Mouse (Mus musculus): ENCODE measurements around the gene Gm10135.
A peak's percentile ranks its signal among the peaks of the same experiment; 100 is the strongest.
"Not testable (repeated sequence)": the region's sequence is repeated elsewhere in the genome, so short reads cannot be mapped to it uniquely, and the experiment has no call there.

Gene Gm10135

DNA sequence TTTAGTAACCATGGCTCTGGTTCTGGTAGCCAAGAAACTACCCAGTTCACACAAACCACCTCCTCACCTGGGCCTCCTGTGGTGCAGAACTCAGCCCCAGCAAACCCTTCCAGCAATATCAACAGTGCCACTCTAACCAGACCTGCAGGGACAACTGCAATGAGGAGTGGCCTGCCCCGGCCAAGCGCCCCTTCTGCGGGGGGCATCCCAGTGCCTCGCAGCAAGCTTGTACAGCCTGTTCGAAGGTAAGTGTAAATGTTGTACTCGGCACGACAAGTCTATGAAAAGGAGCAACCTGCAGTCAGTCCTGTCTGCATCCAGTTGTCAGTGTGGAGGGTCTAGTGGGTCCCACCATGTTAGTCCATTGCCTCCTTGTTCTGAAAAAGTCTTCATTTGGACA lies at the start of gene Gm10135:
Gene Gm10135 (minus strand): TSS at position 101 of the 400 bp plus-strand sequence.
- no peak for DNase-seq (ENCODE audit: low spot score in 2 of 2)

DNA sequence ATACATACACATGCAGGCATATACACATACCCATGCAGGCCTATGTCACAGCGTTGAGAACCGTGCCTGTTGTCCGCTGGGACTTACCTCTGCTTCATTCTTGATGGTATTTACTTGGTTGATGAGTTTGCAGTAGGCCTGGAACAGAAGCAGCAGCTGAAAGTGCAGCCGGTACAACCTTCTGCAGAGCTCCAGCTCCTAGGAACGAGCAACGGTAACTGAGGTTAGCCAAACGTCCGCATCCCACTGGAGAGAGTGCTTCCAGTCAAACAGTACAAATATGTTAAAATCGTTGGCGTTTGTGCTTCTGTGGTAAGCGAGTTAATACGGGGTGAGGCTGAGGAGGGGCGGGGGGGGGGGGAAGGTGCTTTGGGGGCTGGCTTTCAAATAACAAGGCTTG lies 49.3 kb upstream of the Gm10135 start:
- no peak for DNase-seq (ENCODE audit: low spot score in 2 of 2)

DNA sequence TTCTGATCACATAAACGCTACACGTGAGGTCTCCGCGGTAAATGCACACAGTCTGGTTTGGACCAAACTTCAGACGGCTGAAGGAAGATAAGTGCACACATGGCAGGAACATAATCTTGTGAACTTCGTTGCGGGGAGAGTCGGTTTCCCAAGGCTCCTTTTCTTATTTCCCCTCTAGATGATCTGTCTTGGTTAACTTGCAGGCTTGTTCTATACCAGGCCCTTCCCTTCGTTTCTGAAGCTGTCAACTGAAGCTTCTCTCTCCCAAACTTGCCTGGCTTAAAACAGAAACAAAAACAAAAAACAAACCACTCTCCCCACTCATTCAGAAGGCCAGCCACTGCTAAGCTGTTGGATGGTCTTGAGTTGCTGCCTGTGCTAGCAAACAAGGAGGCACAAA lies 40.2 kb upstream of the Gm10135 start:
- DNase-seq (ENCODE audit: low spot score in 2 of 2): no peak

DNA sequence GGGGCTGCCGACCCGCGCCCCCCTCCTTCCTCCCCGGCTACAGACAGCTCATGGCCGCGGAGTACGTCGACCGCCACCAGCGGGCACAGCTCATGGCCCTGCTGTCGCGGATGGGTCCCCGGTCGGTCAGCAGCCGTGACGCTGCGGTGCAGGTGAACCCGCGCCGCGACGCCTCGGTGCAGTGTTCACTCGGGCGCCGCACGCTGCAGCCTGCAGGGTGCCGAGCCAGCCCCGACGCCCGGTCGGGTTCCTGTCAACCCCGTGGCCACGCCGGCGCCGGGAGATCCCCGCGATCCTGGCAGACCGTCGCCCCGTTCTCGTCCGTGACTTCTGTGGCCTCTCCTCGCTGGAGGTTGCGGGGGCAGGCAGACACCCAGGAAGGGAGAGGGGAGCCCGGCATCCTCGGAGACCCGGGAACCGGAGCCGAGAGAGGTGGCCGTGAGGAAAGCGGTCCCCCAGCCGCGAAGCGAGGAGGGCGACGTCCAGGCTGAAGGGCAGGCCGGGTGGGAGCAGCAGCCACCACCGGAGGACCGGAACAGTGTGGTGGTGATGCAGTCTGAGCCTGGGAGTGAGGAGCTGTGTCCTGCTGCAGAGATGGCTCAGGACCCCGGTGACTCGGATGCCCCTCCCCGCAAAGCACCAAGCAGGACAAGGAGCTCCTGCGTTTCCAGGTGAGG lies 39.2 kb upstream of the Gm10135 start:
- DNase-seq (ENCODE audit: low spot score in 2 of 2): not testable (repeated sequence)

DNA sequence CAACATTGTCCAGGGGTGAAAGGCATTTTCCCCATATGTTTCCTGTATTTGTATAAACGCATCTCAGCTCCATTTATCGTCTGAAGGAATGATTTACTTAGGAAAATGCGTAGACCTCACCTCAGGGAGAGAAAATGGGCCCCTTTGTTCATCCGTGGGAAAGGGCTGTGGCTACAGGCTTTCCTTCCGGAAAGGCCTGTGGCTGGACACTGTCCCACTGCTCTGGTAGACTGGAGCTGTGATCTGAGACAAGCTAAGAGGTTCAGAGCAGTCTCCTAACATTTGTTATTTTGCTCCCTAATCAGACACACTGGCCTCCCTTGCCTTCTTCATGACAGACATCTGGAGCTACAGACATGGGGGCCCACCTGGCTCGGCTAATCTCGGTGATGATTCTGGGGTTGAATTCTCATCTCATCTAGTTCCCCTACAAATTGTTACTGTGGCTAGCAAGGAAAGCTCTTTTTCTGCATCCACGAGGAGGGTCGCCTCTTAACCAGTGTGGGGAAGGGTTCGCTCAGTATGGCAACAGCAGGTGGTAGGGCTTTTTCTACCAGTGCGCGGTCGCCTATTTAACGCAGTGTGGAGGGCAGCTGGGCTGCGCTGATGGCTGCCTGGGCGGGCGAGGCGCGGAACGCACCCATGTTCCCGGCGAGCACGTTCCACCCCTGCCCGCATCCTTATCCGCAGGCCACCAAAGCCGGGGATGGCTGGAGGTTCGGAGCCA lies 38.5 kb upstream of the Gm10135 start:
- not testable (repeated sequence) for DNase-seq (ENCODE audit: low spot score in 2 of 2)

DNA sequence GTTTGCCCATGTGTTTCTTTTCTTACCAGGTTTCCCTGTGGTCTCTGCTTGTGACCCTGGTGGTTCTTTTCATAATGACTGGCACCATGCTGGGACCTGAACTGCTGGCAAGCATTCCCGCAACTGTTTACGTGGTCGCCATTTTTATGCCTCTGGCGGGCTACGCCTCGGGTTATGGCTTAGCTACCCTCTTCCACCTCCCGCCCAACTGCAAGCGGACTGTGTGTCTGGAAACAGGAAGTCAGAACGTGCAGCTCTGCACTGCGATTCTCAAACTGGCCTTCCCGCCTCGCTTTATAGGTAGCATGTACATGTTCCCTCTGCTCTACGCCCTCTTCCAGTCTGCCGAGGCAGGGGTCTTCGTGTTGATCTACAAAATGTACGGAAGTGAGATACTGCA lies 37.3 kb upstream of the Gm10135 start:
- not testable (repeated sequence) for DNase-seq (ENCODE audit: low spot score in 2 of 2)

DNA sequence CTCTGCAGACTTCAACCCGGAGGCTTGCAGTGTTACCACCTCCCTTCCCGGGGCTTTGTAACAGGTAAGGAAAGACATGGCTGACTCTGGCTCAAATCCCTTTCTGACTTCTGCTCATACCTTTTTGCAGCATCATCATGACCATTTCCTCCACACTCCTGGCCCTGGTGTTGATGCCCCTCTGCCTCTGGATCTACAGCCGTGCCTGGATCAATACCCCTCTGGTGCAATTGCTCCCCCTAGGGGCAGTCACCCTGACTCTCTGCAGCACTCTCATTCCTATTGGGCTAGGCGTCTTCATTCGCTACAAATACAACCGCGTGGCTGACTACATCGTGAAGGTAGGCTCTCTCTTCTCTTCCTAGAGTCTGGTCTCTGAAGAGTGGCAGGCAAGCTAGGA lies 33.7 kb upstream of the Gm10135 start:
- DNase-seq (ENCODE audit: low spot score in 2 of 2): peak in 1 of 2 experiments; percentile 12

DNA sequence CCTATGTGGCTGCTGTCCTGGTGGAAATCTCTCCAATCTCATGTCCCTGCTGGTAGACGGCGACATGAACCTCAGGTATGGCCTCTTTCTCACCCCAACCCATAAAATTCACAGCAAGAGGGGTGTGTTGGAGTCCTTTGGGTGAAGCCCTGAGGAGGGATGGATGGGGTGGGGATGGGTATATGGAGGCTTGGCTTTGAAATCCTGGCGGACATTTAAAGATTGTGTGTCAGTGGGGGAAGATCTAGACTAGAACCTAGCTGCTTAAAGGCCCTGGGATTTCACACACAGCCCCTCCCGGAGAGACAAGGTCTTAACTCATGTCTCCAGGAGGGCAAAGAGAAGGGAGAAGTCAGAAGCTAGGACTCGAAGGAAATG lies 33.1 kb upstream of the Gm10135 start:
- no peak for DNase-seq (ENCODE audit: low spot score in 2 of 2)

DNA sequence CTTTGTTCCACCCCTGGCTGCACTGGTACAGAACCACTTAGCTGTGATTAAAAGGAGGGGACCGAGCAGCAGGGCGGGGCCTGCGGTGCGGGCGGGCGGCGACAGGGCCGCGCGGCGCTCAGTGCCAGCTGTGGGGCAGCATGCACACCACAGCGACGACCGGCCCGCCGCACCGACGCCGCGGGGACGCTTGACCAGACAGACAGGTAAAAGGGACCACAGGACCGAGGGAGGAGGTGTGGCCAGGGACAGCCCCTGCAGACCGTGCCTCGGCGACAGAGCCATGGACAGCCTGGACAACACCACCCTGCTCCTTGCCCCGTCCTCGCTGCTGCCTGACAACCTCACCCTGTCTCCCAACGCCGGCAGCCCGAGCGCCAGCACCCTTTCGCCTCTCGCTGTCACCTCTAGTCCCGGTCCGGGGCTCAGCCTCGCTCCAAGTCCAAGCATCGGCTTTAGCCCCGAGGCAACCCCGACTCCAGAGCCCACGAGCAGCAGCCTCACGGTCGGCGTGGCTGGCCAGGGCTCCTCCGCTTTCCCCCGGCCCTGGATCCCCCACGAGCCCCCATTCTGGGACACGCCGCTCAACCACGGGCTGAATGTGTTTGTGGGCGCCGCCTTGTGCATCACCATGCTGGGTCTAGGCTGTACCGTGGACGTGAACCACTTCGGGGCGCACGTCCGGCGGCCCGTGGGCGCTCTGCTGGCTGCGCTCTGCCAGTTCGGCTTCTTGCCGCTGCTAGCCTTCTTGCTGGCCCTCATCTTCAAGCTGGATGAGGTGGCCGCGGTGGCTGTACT lies 32.5 kb upstream of the Gm10135 start, which contains the start of gene Slc10a4:
Gene Slc10a4 (plus strand): TSS at position 100 of the 798 bp plus-strand sequence.
- DNase-seq (ENCODE audit: low spot score in 2 of 2): no peak

DNA sequence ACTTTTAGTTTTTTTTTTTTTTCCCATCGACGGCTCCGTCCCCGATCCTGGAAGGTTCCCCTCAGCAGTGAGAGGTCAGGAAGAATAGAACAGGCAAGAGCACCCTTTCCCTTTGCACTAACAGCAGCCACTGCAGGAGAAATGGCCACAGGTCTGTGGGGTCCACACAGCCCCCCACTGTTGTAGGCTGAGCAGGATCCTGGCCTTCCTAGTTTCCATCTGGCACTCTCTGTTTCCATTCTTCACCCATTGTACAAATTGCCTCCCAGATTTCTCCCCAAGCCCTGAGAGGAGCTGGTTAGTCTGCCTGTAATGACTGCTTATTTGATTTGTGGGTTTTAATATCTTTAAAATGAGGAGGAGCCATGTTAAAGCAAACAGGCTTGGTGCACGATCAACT lies 29.5 kb upstream of the Gm10135 start:
- no peak for DNase-seq (ENCODE audit: low spot score in 2 of 2)

DNA sequence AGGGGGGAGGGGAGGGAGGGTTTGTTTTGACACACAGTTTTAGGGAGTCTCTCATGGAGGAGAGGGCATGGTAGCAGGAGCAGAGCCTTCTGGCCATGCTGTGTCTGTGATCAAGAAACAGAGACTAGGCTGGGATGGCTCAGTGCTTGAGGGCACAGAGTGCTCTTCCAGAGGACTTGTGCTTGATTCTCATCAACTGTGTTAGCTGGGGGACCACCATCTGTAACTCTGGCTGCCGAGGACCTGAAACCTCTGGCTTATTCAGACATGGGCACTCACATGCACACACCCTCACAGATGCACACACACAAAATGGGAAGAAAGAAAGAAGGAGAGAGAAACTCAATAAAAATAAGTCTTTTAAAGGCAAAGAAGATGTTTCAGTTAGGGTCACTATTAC lies 24.0 kb upstream of the Gm10135 start:
- not testable (repeated sequence) for DNase-seq (ENCODE audit: low spot score in 2 of 2)

DNA sequence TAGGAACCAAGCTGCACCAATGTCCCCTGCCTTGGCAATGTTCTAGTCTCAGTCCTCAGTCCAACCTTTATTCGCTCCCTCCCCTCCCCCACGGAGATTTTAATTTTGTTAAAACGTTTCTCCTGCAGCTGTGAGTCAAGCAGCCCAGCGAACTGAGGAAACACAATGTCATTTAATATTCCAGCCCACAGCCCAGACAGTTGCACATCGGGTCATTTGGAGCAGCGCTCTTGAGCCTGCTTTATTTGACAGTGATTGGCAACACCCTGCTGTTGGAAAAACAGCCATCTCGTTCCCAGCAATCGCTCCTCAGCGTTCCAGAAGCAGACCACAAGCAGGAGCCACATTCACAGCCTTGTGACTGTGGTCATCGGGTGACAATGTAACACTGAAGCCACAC lies 20.9 kb upstream of the Gm10135 start:
- DNase-seq (ENCODE audit: low spot score in 2 of 2): no peak

DNA sequence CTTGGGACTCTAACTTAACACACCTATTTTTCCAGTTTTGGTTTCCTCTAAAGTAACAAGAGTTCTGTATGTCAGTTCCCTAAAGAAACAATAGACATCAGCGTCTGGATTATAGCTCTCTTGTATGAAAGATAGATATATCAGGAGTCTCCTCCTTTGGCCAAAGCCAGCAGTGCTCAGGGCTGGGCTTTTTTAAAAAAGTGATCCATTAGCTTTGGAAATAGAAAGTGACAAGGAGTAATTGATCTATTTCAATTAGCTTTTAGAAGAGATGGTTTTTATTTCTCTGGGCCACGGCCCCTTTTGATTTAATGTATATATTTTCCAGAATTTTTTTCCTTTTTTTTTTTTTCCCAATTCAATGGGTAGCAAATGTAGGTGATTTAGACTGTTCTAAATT lies 20.4 kb upstream of the Gm10135 start:
- no peak for DNase-seq (ENCODE audit: low spot score in 2 of 2)

DNA sequence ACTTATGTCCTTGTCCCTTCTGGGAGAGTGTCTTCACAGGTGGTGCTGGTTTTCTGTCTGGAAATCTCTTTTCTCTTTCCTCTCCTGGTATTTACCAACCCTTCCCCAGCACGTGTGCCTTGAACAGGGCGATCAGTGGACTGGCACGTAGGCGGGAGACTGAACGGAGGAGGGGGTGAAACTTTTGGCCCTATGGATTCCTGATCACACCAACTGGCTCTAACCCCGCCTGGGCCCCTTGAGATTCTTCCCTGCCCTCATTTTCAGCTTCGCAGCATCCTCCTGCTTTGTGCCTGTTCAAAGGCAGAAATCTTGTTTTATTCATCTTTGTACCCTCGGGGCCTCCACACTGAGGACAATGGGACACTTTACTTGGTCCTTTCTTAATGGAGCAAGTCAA lies 19.9 kb upstream of the Gm10135 start:
- DNase-seq (ENCODE audit: low spot score in 2 of 2): no peak

DNA sequence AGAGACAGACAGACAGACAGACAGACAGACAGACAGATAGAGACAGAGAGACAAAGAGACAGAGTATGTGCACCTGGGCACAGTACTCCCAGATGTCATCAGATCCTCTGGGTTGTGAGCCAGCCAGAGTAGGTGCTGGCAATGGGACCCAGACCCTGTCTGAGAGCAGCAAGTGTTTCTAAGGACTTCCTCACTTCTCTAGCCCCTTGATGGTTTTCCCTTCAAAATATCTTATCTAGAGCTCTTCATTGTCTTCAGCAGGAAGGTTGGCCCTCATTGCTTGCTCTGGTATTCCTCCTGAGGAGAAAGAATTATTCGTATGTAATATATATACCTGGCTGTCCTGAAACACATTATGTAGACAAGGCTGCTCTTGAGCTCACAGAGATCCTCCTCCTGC lies 18.0 kb upstream of the Gm10135 start:
- DNase-seq (ENCODE audit: low spot score in 2 of 2): no peak

DNA sequence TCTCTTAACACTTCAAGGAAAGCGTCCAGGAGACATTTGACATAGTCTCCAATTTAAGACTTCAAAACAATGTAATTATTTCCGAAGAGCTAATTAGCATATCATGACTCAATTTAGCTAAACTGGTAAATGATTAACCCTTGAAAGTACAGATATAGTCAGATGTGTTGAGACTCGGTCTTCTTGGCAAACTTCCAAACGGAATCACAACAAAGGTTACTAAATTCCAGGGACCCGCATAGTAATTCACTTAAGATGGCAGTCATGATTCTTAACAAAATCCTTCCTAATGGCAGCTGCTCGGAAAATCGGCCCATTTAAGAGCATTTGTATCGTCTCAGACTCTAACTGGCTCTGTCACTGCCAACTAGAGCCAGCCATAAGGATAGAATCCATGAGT lies 15.3 kb upstream of the Gm10135 start:
- no peak for DNase-seq (ENCODE audit: low spot score in 2 of 2)

DNA sequence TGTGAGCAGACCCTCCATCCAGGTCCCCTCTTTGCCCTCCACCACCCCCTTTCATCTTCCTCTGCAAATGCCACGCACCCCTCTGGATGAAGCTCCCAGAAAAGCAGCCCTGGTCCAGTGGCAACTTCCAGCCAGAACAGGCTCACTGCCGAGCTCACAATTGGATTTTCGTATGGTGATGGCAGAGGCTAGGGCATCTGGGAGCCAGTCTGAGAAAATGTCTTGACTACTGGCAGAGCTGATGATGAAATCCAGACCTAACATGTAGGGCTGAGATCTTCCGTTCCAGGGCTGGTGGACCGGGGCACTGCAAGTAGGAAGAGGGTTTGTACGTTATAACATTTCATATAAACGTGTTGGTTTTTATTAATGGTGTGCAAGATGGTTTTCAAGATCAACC lies 13.3 kb upstream of the Gm10135 start:
- DNase-seq (ENCODE audit: low spot score in 2 of 2): no peak

DNA sequence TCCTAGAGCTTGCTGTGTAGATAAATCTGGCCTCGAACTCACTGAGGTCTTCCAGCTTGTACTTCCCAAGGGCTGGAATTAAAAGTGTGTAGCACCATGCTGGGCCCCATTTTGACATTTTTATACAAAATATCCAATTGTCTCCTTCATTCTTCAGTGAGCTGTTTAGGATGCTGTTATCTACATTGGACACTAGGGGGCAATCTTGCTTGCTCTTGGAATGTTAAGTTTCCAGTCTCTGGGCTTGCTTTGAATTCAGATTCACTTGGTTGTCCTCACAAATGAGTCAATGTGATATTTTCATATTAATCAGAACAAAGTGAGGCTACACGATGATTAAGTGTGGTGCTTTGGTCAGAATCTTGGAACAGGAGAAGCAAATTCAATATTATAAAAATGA lies 9.6 kb upstream of the Gm10135 start:
- peak in 1 of 2 experiments; percentile 31 for DNase-seq (ENCODE audit: low spot score in 2 of 2)

DNA sequence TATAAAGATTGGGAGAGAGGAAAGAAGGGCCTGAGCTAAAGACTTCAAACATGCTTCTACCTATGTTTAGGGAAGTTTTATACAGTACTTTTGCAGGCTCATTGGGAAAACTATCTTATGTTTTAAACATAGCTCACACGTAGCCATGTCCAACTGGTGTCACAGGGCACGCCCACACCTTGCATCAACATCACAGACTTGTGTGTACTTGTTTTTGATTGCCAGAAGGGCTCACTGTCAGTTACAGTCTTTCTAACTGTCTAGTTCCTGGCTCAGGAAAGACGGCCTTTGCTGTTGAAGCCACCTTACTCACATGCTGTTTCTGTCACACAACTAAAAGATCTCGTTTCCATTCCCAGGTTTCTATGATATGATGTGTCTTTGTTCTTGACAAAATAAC lies 2.0 kb upstream of the Gm10135 start:
- no peak for DNase-seq (ENCODE audit: low spot score in 2 of 2)

DNA sequence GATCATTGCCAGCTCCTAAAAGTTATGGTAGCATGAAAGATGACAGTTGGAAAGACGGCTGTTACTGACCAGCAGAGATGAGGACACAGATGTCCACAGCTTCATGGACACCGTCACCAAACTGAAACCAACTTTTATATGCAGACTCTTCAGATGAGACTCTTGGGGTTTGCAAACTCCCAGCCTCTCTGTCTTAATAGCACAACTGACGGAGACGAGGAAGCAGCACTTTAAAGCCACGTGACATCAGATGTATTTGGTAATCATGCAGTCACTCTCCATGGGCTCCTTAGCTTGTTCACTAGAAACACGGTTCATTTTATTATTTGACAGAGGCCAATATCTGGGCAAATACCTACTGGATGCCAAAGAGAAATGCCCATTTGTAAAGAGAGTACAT lies 1.5 kb upstream of the Gm10135 start:
- no peak for DNase-seq (ENCODE audit: low spot score in 2 of 2)

DNA sequence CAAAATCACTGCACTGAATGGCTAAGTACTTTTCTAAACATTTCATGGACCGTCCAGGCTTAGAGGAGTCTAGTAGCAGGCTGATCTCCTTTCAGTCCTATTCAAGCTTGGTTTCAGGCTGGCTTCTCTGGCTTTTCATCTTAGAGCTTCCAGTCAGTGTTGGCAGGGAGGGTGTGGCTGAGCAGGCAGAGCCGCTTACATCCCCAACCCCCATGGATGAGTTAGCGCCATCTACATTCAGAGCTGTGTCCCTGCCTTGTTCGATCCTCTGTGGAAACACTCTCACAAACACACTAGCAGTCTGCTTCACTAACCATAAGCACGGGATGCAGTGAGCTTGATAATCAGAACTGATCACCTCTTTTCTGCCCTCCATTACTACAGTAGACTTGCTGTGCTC lies 1.6 kb downstream of the Gm10135 start:
- no peak for DNase-seq (ENCODE audit: low spot score in 2 of 2)

DNA sequence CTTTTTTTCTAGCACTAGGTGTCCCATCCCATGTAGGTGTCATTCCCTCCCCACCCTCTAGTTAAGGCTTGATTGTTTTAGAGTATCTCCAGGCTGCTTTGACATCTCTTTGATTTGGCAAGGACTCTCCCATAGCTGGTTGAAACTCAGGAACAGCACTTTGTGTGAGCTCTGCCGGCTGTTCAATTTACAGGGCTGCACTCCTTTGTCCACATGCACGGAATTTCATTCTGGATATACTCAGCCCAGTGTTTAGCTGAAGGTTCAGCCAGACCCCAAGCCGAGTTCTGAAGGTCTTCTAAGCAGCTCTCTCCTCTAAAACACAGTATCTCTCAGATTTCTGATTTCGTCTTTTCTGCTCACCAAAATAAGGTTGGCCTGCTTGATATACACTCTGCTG lies 2.1 kb downstream of the Gm10135 start:
- DNase-seq (ENCODE audit: low spot score in 2 of 2): no peak

DNA sequence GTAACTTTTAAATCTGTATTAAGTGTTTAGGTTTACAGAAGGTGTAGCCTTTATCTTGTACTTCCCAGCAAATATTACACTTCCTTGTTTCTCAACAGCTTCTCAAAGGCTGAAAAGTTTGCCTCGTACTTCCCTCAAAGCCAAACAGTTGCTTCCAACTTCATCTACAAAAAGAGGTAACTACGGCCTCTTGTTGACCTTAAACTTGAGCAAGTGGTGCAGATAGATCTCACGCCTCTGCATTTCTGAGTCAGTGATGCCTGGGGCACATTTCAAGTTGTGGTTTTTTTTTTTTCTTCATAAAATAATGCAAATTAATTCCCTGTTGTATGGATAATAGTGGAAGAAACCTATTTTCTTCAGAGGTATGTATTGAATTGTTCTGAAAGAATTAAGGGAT lies 8.8 kb downstream of the Gm10135 start:
- DNase-seq (ENCODE audit: low spot score in 2 of 2): no peak

Measured in thymus, postnatal 10 days (tissue).